ENCODE assay signal across 13 mouse cellular contexts in the genomic region with DNA sequence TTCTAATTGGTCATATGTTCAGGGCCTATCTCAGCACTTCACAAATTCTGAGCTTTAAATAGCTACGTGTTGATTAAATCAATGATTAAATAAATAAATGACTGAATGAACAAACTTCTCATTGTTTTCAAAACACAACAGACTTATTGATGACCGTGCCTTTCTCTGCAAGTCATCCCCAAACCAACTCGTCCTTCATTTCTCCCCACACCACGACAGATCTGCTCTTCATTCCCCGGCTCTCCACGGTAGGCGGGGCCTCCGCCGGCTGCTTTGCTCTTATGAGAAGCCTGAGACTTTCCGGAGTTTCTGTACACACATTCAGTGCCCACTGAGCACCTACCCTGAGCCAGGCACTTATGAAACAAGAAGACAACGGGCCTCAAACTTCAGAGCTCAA.
"Had no signal": no experiment of that assay in that cellular context is flagged by ENCODE, and none has a peak within 500 bp of the region (broad histone marks: within the 10 kb centered on the region; RNA-seq: fewer than 3 reads in every experiment).

No protein-coding gene starts in this region.

- H3K9ac ChIP-seq: intestine, embryonic 15.5 days; limb, embryonic 12.5 days; liver, embryonic 13.5 days; liver, postnatal 0 days; midbrain, embryonic 13.5 days had no signal

- H3K27me3 ChIP-seq: intestine, embryonic 15.5 days had no signal

- H3K36me3 ChIP-seq: intestine, embryonic 15.5 days; limb, embryonic 12.5 days; liver, embryonic 13.5 days; midbrain, embryonic 13.5 days had no signal

- H3K9me3 ChIP-seq: intestine, embryonic 15.5 days; limb, embryonic 12.5 days; liver, embryonic 13.5 days; midbrain, embryonic 13.5 days had no signal

- ATAC-seq: intestine, embryonic 15.5 days; liver, postnatal 0 days; midbrain, embryonic 13.5 days had no signal

- H3K4me2 ChIP-seq: intestine, embryonic 15.5 days; limb, embryonic 12.5 days; liver, embryonic 13.5 days; midbrain, embryonic 13.5 days had no signal

- H3K27ac ChIP-seq: intestine, embryonic 15.5 days; limb, embryonic 12.5 days; liver, embryonic 13.5 days; midbrain, embryonic 13.5 days; stomach, postnatal 0 days had no signal

- H3K4me1 ChIP-seq: intestine, embryonic 15.5 days had no signal

- DNase-seq: kidney, adult 18-20 months; kidney, postnatal 25 days; liver; liver, embryonic 13.5 days; liver, postnatal 0 days; lung, postnatal 36 days; right cerebral cortex, postnatal 25 days; thymus, adult 18-20 months; thymus, postnatal 14 days had no signal

- H3K4me3 ChIP-seq: intestine, embryonic 15.5 days; limb, embryonic 12.5 days; liver, embryonic 13.5 days; midbrain, embryonic 13.5 days had no signal
